Mouse (Mus musculus) lung, postnatal 0 days (tissue): ENCODE data around the gene Idh3a. TPM values are rescaled to one million over a fixed set of nuclear protein-coding genes. Genes with fewer than 3 reads are reported as not detected.

Experiments
- ATAC-seq: fragments of 200-750 bp; cut with Nextera tagmentation; 2 replicates; pipeline ENCODE4 v1.8.0; 2017; ENCODE audit warnings: moderate library complexity
- DNase-seq: peaks from one replicate; pipeline ENCODE4 v3.0.0-alpha.2; 2016; ENCODE audit warnings: low spot score
- H3K27ac ChIP-seq: fragments of 300-500 bp; sonication (generic); 2 replicates; pipeline ENCODE4 v1.5.1; 2014; ENCODE audit warnings: antibody characterized with exemption, mild to moderate bottlenecking, low read length, mixed read lengths
- H3K27me3 ChIP-seq: fragments of 300-500 bp; sonication (generic); replicated peaks from 2 replicates; pipeline ENCODE4 v1.6.1; 2014; ENCODE audit warnings: low read length, mixed read lengths; ENCODE audit not compliant: insufficient read depth
- H3K36me3 ChIP-seq: fragments of 300-500 bp; sonication (generic); 2 replicates; pipeline ENCODE4 v1.6.1; 2014; ENCODE audit warnings: low read length, mixed read lengths; ENCODE audit not compliant: insufficient read depth
- H3K4me1 ChIP-seq: fragments of 300-500 bp; sonication (generic); 2 replicates; pipeline ENCODE4 v1.6.1; 2014; ENCODE audit warnings: antibody characterized with exemption, low read depth, low read length, mixed read lengths; ENCODE audit not compliant: insufficient read depth
- H3K4me2 ChIP-seq: fragments of 300-500 bp; sonication (generic); replicated peaks from 2 replicates; pipeline ENCODE4 v1.6.1; 2014; ENCODE audit warnings: low read depth, mild to moderate bottlenecking, low read length, moderate library complexity, mixed read lengths
- H3K4me3 ChIP-seq: fragments of 300-500 bp; sonication (generic); 2 replicates; pipeline ENCODE4 v1.5.1; 2014; ENCODE audit warnings: low read depth, low read length
- H3K9ac ChIP-seq: fragments of 300-500 bp; sonication (generic); replicated peaks from 2 replicates; pipeline ENCODE4 v1.6.1; 2014; ENCODE audit warnings: low read depth, mild to moderate bottlenecking
- H3K9me3 ChIP-seq: fragments of 300-500 bp; sonication (generic); 2 replicates; pipeline ENCODE4 v1.6.1; 2016; ENCODE audit warnings: low read length, mixed read lengths
- CTCF ChIP-seq: IDR thresholded peaks from 2 replicates; pipeline ENCODE4 v1.5.1; 2016; ENCODE audit warnings: antibody characterized with exemption, mild to moderate bottlenecking
- EP300 ChIP-seq: IDR thresholded peaks from 2 replicates; pipeline ENCODE4 v1.6.1; 2016; ENCODE audit warnings: antibody characterized with exemption, mild to moderate bottlenecking, control low read depth
- WGBS: fragments of 180-500 bp; shearing (Covaris S2); extraction: QIAGEN DNeasy Blood & Tissue Kit; methylation state at CpG from one replicate; pipeline ENCODE4 v1.1.7; 2014; 5-methylcytosine and 5-hydroxymethylcytosine counted together
- polyA plus RNA-seq: library from polyadenylated mRNA; unstranded; fragments of >200 nt; fragmentation: Nextera tagmentation; extraction: Ambion mirVana; gene quantifications from 2 replicates; pipeline ENCODE4 v1.2.1, GENCODE M21; 2015

The Idh3a gene
- polyA plus RNA-seq, 1 experiment from 2014 or later, result 79.4 TPM

DNA sequence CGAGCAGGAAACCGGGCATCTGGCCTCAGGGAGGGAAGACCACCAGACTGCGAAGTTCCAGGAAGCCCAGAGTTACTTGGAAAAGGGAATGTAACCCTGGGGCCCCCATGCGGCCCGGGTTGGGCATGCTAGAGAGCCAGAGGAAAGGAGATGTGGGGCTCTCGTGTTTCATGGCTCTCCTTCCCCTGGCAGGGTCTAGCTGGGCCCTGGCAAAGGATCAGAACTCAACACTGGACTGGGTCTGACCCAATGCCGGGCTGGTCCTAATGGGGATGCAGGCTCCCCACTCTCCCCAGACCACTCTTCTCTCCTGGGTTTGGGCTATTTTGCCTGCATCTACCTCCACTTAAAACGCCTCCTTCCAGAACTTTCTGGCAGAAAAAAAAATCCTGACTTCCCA, 27.4 kb upstream of the Idh3a start:
- H3K4me2 ChIP-seq, result no peak overlapping the region
- no peaks in the 10 kb centered on the region for H3K27me3 ChIP-seq
- no peaks in the 10 kb centered on the region for H3K9me3 ChIP-seq
- no peaks in the 10 kb centered on the region for H3K36me3 ChIP-seq
- no peak overlapping the region for H3K4me3 ChIP-seq
- DNase-seq, result no peak
- no peak for ATAC-seq
- H3K4me1 ChIP-seq, result no peaks in the 10 kb centered on the region; the same call in 1 of the 2 replicates
- no peak overlapping the region for H3K9ac ChIP-seq
- H3K27ac ChIP-seq, result no peak overlapping the region
- 71% methylated on average over 8 of the region's 8 CpGs for WGBS
- no peak for TF ChIP-seq CTCF

DNA sequence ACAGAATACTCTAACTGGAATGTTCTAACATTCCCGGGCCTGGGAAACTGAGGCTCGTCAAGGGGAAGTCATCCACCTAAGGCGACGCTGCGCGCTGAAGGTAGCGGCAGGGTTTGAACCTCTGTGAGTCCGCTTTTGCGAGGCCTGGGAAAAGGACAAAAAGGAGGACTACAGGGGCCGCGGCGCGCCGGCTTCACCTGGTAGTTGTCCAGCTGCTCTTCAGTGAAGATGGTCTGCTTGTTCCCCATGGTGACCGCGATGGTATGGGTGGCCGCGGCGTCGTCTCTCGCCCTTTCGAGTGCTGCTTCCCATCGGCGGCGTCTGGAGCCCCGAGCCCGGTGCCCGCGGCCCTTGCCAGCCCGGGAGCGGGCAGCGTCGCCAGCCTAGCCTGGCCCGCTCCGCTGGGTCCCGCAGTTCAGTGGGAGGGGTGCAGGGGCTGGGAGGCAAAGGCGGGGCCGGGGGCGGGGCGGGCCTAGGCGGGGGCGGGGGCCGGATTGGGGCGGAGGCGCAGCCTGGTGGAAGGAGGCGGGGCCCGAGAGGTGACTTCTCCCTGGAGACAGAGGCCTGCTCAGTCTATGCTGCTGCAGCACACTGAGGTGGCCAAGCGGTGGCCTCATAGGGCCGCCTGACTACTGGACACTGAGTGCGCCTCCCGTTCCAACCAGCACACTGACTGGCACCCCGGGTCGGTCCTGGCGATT, 26.2 kb upstream of the Idh3a start, which contains the start of gene Cib2:
Gene Cib2, minus strand, starts transcription at position 448 of the 701 bp plus-strand sequence.
- TF ChIP-seq EP300 (no peak), CTCF (peak; percentile 65)
- H3K4me2 ChIP-seq, result peak within 1 kb of the TSS; percentile 83
- no peaks in the 10 kb centered on the region for H3K9me3 ChIP-seq
- ATAC-seq, result peak; percentile 99
- no peaks in the 10 kb centered on the region; the same call in 1 of the 2 replicates for H3K4me1 ChIP-seq
- 2% methylated on average over 45 of the region's 54 CpGs for WGBS
- peak within 1 kb of the TSS; percentile 47 for H3K4me3 ChIP-seq
- no peak within 1 kb of the TSS for H3K27ac ChIP-seq
- no peaks in the 10 kb centered on the region for H3K36me3 ChIP-seq
- peak within 1 kb of the TSS; percentile 20; the same call in 1 of the 2 replicates for H3K9ac ChIP-seq
- H3K27me3 ChIP-seq, result no peaks in the 10 kb centered on the region
- peak; percentile 93 for DNase-seq

DNA sequence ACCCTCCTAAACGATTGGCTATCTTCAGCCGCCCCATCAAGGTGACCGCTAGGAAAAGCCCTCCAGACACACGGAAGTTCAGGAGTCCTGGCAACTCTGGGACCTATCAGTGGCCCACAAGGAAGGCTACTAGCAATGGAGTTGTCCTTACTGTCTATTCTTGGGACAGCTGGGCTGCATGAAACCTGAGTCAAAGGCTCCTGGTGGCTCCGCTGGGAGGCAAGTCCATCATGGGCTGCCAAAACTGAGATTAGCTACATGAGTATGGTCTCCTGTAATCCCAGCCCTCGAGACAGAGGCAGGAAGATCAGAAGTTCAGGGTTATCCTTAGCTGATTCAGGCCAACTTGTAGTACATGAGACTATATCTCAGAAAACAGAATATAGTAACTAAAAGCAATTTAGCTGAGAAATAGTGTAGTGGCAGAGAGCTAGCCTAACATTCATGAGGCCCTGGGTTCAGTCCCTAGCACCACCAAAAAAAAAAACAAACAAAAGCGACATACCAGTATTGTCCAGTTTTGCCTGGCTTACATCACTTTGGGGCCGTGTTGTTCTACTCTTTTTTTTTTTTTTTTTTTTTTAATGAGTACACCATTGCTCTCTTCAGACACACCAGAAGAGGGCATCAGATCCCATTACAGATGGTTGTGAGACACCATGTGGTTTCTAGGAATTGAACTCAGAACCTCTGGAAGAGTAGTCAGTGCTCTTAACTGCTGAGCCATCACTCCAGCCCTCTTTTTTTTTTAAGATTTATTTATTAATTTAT, 25.1 kb upstream of the Idh3a start:
- Histone ChIP-seq H3K9ac (no peak overlapping the region), H3K4me3 (no peak overlapping the region), H3K9me3 (no peaks in the 10 kb centered on the region), H3K36me3 (no peaks in the 10 kb centered on the region), H3K4me1 (no peaks in the 10 kb centered on the region; the same call in 1 of the 2 replicates), H3K27ac (no peak overlapping the region), H3K27me3 (no peaks in the 10 kb centered on the region), H3K4me2 (no peak overlapping the region)
- 90% methylated on average over 8 of the region's 8 CpGs for WGBS
- ATAC-seq, result no peak
- no peak for TF ChIP-seq EP300
- TF ChIP-seq CTCF, result no peak
- DNase-seq, result no peak

DNA sequence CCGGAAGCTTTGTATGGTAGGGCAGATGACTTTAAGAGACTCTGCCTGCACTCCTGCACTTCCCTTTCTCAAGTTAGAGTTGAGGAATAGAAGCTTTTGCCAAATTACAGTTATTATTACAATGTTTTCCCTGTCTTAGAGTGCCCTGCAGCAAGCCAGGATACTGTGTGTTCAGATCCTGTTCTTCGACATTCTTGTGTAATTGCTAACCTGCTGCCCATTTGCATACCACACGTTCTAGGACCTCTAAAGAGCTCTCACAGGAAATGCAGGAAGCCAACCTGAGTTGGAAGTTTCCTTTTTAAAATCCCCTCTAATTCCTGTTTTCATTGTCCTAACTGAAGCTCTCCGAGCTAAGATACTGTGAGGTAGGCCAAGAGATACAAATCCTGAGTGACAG, 19.2 kb upstream of the Idh3a start:
- no peaks in the 10 kb centered on the region for H3K27me3 ChIP-seq
- no peak overlapping the region for H3K9ac ChIP-seq
- 31% methylated on average over 4 of the region's 4 CpGs for WGBS
- H3K36me3 ChIP-seq, result no peaks in the 10 kb centered on the region
- ATAC-seq (peak; percentile 95), DNase-seq (peak; percentile 90)
- H3K4me1 ChIP-seq, result peaks cover 3% of the 10 kb centered on the region; the same call in 1 of the 2 replicates
- no peak overlapping the region for H3K4me3 ChIP-seq
- peak overlapping the region; percentile 54 for H3K27ac ChIP-seq
- TF ChIP-seq CTCF, result no peak
- peak; percentile 91 for TF ChIP-seq EP300
- H3K9me3 ChIP-seq, result no peaks in the 10 kb centered on the region
- no peak overlapping the region for H3K4me2 ChIP-seq

DNA sequence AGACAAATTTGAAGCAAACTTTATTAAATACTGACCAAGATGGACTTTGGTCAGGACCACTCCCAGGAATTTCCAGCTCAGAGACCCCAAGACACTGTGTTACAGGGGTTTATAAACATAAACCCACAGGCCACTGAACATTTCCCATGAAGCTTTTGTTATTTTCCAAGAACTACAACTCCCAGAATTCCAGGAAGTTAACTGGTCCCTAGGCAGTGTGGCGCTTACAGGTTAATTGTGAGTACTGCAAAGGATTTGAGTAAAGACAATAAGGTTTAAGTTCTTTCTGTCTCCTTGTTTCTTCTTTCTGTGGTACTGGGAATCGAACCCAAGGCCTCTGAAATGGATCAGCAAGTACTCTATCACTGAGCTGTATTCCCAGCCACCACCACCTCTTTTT, 17.4 kb upstream of the Idh3a start:
- Histone ChIP-seq H3K4me3 (no peak overlapping the region), H3K4me2 (no peak overlapping the region), H3K9me3 (no peaks in the 10 kb centered on the region), H3K27me3 (no peaks in the 10 kb centered on the region), H3K36me3 (no peaks in the 10 kb centered on the region), H3K4me1 (peaks cover 3% of the 10 kb centered on the region; the same call in 1 of the 2 replicates), H3K9ac (no peak overlapping the region), H3K27ac (no peak overlapping the region)
- DNase-seq, result peak; percentile 52
- TF ChIP-seq EP300, result no peak
- peak; percentile 31 for TF ChIP-seq CTCF
- ATAC-seq, result peak; percentile 18; the same call in 1 of the 2 replicates
- 32% methylated on average over 2 of the region's 2 CpGs for WGBS

DNA sequence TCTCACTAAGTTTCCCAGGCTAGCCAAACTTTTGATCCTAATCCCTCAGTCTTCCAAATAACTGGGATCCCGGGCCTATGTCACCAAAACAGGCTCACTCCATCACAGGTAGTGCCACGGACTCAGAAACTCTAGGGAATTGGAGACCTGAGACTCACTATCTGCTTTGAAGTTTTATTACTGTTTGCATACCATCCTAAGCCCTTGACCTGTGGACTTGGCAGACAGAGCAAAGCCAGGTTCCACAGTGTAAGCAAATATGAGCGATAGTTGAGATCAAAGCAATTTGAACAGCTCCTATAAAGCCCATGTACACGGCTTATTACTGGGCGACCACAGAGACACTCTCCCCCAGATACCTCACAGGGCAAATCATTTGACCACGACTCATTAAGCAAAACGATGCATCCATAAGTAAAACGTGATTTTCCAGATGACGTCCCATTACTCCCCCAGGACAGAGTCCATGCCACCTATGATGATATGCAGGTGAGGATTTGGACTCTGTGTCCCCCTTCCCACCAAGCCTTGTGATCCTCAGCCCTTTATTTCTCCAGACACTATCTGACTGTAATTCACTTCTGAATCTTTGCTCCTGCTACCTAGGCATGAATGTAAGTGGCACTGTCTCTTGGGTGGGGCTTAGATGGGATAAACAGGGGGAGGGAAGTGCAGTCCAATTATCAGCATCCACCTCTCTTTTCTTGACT, 14.8 kb upstream of the Idh3a start:
- H3K4me2 ChIP-seq, result no peak overlapping the region
- no peaks in the 10 kb centered on the region for H3K36me3 ChIP-seq
- no peaks in the 10 kb centered on the region for H3K27me3 ChIP-seq
- DNase-seq (no peak), ATAC-seq (no peak)
- H3K9ac ChIP-seq, result no peak overlapping the region
- H3K4me3 ChIP-seq, result no peak overlapping the region
- no peak overlapping the region for H3K27ac ChIP-seq
- WGBS, result 44% methylated on average over 9 of the region's 9 CpGs
- H3K4me1 ChIP-seq, result peaks cover 3% of the 10 kb centered on the region; the same call in 1 of the 2 replicates
- no peaks in the 10 kb centered on the region for H3K9me3 ChIP-seq
- no peak for TF ChIP-seq CTCF
- TF ChIP-seq EP300, result no peak
